Mouse (Mus musculus) olfactory bulb, adult 2 months (tissue): ENCODE measurements around the gene Rab33b. TPM values are rescaled to one million over a fixed set of nuclear protein-coding genes. Genes with fewer than 3 reads are reported as not detected.
"Not testable (repeated sequence)": the region's sequence is repeated elsewhere in the genome, so short reads cannot be mapped to it uniquely, and the experiment has no call there.

Experiments
- H3K27ac ChIP-seq: fragments of 200-500 bp; 2 replicates; pipeline ENCODE4 v1.5.1; 2012; ENCODE audit warnings: low read depth, low read length; ENCODE audit not compliant: insufficient read depth
- H3K4me1 ChIP-seq: fragments of 200-500 bp; 2 replicates; pipeline ENCODE4 v1.6.1; 2012; ENCODE audit warnings: low read length; ENCODE audit not compliant: control insufficient read depth, insufficient read depth
- H3K4me3 ChIP-seq: fragments of 200-500 bp; 2 replicates; pipeline ENCODE4 v1.5.1; 2012; ENCODE audit warnings: mild to moderate bottlenecking, low read depth, low read length, moderate library complexity; ENCODE audit not compliant: insufficient read depth
- CTCF ChIP-seq: fragments of 200-500 bp; IDR thresholded peaks from 2 replicates; pipeline ENCODE4 v1.5.1; 2012; ENCODE audit warnings: low read depth, mild to moderate bottlenecking, low read length, moderate library complexity; ENCODE audit not compliant: insufficient read depth
- POLR2A ChIP-seq: fragments of 200-500 bp; IDR thresholded peaks from 2 replicates; pipeline ENCODE4 v1.6.1; 2012; ENCODE audit warnings: mild to moderate bottlenecking, low read depth, low read length, moderate library complexity; ENCODE audit not compliant: insufficient read depth
- WGBS: fragments of 180-500 bp; shearing (Covaris S2); methylation state at CpG from one replicate; pipeline ENCODE4 v1.1.7; 2018; 5-methylcytosine and 5-hydroxymethylcytosine counted together
- polyA plus RNA-seq: library from polyadenylated mRNA; stranded (reverse); fragments of >200 nt; gene quantifications from 2 replicates; pipeline ENCODE4 v1.2.4, GENCODE M21; 2012; ENCODE audit warnings: low replicate concordance; ENCODE audit not compliant: missing spikeins, insufficient read depth, insufficient read length

Gene Rab33b
- not detected in 2 replicates for polyA plus RNA-seq

DNA sequence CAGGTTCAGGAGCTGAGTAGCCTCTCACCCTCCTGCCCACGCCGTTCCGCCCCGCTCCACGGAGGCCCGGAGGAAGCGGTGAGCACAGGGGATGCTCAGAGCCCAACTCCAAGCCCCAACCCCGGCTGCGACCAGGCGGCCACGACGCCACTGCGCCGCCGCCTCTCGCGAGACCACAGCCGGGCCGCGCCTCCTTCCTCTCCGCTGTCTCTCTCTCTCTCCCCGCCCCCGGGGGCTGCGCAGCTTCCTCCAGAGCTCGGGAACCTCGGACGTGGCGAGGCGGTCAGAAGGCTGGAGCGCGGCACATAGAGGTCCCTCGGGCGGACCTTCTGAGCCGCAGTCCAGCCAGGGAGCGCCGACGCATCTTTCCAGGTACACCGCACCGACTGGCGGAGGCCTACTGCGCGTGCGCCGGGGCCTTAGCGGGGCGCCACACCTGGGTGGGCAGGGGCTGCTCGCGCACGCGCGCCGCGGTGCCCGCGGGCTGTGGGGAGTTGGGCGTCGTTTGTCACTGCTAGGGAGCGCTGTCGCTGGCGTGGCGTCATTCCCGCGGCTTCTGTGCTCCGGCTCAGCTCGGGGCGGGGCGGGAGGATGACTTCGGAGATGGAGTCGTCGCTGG, at the start of gene Rab33b:
Gene Rab33b (plus strand): TSS at position 180 of the 619 bp plus-strand sequence.
- peaks cover 5% of the 10 kb centered on the region; the same call in 1 of the 2 replicates for H3K4me1 ChIP-seq
- WGBS = under 1% methylated on average over 69 of the region's 70 CpGs
- H3K27ac ChIP-seq = peak within 1 kb of the TSS; percentile 81
- H3K4me3 ChIP-seq = peak within 1 kb of the TSS; percentile 83
- TF ChIP-seq POLR2A (peak; percentile 82), CTCF (no peak)

DNA sequence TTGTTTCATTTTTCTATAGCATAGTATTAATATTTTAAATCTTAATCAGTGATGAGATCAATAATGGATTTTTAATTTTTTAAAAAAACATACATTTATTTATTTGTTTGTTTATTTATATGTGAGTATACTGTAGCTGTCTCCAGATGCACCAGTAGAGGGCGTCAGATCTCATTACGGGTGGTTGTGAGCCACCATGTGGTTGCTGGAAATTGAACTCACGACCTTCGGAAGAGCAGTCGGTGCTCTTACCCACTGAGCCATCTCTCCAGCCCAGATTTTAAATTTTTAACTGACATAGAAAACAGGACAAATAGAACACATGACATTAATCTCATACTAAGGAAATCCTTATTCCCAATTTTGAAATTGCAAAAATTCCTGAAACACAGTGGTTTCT, 49.4 kb upstream of the Rab33b start:
- H3K4me1 ChIP-seq, H3K27ac ChIP-seq, H3K4me3 ChIP-seq: not testable (repeated sequence)
- 85% methylated on average over 5 of the region's 5 CpGs for WGBS

DNA sequence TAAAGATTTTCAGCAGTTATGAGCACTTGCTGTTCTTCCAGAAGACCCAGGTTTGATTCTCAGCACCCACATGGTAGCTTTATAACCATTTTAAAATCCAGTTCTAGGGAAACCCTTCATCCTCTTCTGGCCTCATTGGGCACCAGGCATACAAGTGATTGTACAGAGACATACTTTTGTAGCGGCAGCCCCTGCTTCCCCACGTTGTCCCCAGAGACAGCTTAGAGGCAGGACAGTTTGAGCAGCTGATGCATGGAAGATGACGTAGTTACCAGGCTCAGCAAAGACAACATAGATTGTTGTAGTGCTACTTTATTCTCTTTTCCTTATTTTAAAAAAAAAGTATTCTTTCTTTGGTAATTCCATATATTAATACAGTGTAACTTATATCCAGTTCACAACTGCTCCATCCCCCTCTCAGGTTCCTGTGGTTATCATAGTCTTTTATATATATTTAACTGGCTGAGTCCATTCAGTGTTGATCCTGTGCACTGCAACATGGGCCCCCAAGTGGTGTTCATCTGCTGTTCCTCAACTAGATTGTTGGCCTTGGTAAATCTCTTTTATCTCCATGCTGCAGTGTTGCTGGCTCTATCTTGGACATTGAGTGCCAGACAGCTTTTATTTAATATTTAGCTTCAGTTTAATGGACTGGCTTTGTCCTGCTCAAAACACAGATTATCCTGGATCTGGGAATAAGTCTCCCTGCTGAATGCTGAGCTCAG, 48.7 kb upstream of the Rab33b start:
- 91% methylated on average over 3 of the region's 3 CpGs for WGBS
- H3K4me1 ChIP-seq = no peaks in the 10 kb centered on the region
- no peak overlapping the region for H3K4me3 ChIP-seq
- no peak for TF ChIP-seq CTCF
- no peak for TF ChIP-seq POLR2A
- H3K27ac ChIP-seq = no peak overlapping the region

DNA sequence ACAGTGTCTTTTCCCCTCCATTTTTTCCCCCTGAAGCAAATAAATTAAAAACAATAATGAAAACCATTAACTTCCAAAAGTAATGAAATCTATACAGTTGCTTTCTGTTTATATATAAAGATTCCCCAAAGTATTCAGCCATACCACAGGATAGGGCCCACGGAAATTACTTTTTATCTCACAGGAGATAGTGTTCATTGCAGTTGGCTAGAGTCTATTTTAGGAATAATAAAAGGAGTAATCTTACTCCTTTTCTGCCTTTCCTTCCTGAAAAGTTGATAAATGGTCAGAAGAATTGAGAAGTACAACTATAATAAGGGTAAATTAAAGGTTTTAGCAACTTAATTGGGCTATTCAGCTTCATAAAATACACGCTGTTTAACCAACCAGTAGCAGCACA, 15.2 kb upstream of the Rab33b start:
- Histone ChIP-seq H3K4me1 (no peaks in the 10 kb centered on the region), H3K4me3 (no peak overlapping the region), H3K27ac (no peak overlapping the region)
- WGBS = 56% methylated on average over 2 of the region's 2 CpGs
- TF ChIP-seq CTCF = no peak
- no peak for TF ChIP-seq POLR2A

DNA sequence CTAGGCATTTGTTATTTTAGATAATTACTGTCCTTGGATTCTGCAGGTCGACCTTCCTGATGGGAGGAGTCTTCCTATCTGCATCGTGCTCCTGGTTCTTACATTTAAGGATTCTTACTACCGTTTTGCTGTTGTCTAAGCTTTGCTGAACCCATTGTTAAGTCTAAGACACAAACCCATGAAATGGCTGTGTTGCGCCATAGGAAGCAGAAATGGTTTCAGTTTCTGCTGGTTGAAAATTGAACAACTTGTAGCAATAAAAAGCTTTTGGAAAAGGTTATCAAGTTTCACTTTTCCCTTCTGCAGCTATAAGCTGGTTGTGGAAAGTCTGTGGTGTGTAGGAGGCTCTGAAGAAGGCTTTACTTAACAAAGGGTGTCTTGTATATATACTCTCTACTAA, 8.0 kb upstream of the Rab33b start:
- no peak for TF ChIP-seq CTCF
- TF ChIP-seq POLR2A = no peak
- H3K4me1 ChIP-seq = no peaks in the 10 kb centered on the region
- 68% methylated on average over 4 of the region's 4 CpGs for WGBS
- no peak overlapping the region for H3K4me3 ChIP-seq
- H3K27ac ChIP-seq = no peak overlapping the region

DNA sequence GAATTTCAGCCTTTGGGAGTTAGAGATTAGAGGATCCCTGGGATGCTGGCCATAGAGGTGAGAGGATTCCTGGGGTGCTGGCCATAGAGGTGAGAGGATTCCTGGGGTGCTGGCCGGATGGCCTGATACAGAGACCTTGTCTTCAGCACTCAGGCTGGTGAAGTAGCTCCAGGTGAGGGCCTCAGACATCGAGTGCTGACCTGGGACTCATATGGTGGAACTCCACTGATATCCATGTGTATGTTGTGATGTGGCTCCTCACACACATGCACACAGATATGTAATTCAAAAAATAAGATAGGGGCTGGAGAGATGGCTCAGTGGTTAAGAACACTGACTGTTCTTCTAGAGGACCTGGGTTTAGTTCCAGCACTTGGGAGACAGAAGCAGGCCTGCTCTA, 3.8 kb upstream of the Rab33b start:
- WGBS = 47% methylated on average over 2 of the region's 2 CpGs
- Histone ChIP-seq H3K4me1 (no peaks in the 10 kb centered on the region), H3K27ac (no peak overlapping the region), H3K4me3 (no peak overlapping the region)
- no peak for TF ChIP-seq CTCF

DNA sequence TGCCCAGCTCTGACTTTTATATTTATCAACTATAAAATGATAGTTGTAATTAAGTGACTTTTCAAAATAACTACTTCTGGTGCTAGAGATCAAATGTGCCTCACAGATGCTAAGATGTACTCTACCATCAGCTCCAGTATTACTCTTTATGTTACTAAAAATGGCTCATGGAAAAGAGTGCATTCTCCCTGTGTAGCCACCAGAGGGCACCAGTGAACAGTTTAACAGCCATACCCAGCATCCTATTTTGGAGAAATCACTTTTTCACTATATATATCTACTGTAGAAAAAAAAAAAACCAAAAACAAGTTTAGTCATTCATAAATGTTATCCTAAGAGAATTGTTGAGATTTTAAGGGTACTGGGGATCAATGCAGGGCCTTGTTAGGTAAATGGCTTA, 2.7 kb upstream of the Rab33b start:
- no peak overlapping the region for H3K27ac ChIP-seq
- no peak overlapping the region for H3K4me3 ChIP-seq
- no peaks in the 10 kb centered on the region for H3K4me1 ChIP-seq
- no peak for TF ChIP-seq CTCF
- no peak for TF ChIP-seq POLR2A

DNA sequence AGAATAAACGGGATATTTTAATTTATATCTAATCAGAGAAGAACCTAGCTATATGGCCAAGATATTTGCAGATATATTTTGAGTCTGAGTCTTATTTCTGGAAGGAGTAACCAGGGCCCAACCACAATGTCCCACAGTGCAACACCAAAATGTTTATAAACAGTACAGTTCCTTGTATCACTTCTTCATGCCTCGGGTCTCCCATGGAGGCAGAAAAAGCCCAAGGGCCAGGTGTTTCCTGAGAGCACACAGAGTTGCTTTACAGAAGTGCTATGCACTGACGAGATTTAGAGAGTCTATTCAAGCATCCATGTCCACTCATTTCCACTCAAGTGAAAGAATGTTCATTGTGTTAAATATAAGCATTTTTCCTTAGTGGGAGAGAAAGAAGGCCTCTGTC, 1.8 kb upstream of the Rab33b start:
- TF ChIP-seq CTCF = no peak
- no peak for TF ChIP-seq POLR2A
- Histone ChIP-seq H3K27ac (no peak overlapping the region), H3K4me3 (no peak overlapping the region), H3K4me1 (peaks cover 5% of the 10 kb centered on the region; the same call in 1 of the 2 replicates)
- 39% methylated on average over 3 of the region's 3 CpGs for WGBS

DNA sequence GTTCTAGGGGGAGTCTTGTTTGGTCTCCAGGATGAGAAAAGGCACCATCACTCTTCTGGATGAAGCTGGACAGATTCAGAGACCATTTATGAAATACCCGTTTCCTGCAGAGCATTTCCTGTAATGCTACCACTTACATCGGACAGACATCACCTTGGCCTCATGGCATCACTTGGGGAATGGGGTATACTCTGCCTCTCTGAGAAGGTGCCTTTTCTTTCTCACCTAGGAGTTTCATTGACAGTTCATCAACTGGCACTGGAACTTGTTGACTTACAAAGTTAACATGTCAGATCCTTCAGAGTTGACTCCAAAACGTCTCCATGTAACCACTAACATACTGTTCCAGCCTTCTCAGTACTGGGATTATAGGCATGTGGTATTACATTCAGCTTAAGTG, 939 bp upstream of the Rab33b start:
- Histone ChIP-seq H3K4me1 (peaks cover 5% of the 10 kb centered on the region; the same call in 1 of the 2 replicates), H3K27ac (no peak overlapping the region), H3K4me3 (no peak overlapping the region)
- 71% methylated on average over 3 of the region's 3 CpGs for WGBS
- TF ChIP-seq POLR2A (no peak), CTCF (no peak)

DNA sequence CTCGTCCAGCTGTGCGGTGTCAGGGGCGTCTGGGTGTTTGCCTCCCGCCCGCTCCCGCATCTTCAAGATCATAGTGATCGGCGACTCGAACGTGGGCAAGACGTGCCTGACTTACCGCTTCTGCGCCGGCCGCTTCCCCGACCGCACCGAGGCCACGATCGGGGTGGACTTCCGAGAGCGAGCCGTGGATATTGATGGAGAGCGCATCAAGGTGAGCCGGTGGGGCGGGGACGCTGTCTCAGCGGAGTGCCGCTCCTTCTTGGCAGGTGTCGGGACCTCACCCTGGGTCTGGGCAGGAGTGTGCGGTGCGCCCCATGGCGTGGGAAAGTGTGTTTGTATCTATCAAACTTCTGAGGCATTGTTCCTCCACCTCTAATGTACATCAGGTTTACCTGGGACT, 650 bp downstream of the Rab33b start:
- WGBS = 0% methylated on average over 33 of the region's 33 CpGs
- Histone ChIP-seq H3K4me1 (peaks cover 5% of the 10 kb centered on the region; the same call in 1 of the 2 replicates), H3K4me3 (peak overlapping the region; percentile 83), H3K27ac (peak overlapping the region; percentile 63)
- TF ChIP-seq CTCF (no peak), POLR2A (no peak)
